Mouse (Mus musculus) MEL (cell line): Measurements from ENCODE around the gene Abcc10. TPM values are rescaled to one million over a fixed set of nuclear protein-coding genes. Genes with fewer than 3 reads are reported as not detected.

Source experiments
- DNase-seq: peaks from one replicate; pipeline ENCODE4 v3.0.0; 2011; ENCODE audit warnings: low read depth, low spot score
- H3K27ac ChIP-seq: 2 replicates; pipeline ENCODE4 v1.5.1; 2012; ENCODE audit warnings: low read depth, mild to moderate bottlenecking, control low read depth, low read length, moderate library complexity; ENCODE audit not compliant: control insufficient read depth
- H3K27me3 ChIP-seq, 2 experiments: fragments of 150-350 bp in 1 of 2; sonication (generic) in 1 of 2; 2 replicates each; pipeline ENCODE4 v1.6.1; 2012; ENCODE audit warnings: low read length in 2 of 2, mild to moderate bottlenecking in 2 of 2, improper control_type of control experiment in 1 of 2, moderate library complexity in 1 of 2; ENCODE audit not compliant: insufficient read depth in 2 of 2, control insufficient read depth in 1 of 2
- H3K36me3 ChIP-seq, 2 experiments: 2 replicates each; pipeline ENCODE4 v1.6.1; 2012 to 2014; ENCODE audit warnings: low read length in 2 of 2, improper control_type of control experiment in 1 of 2, inconsistent platforms in 1 of 2, mild to moderate bottlenecking in 1 of 2; ENCODE audit not compliant: insufficient read depth in 2 of 2, control insufficient read depth in 1 of 2
- H3K4me1 ChIP-seq, 2 experiments: fragments of 150-350 bp in 1 of 2; sonication (generic) in 1 of 2; 2 replicates each; pipeline ENCODE4 v1.6.1; 2012; ENCODE audit warnings: low read length in 2 of 2, improper control_type of control experiment in 1 of 2, mild to moderate bottlenecking in 1 of 2; ENCODE audit not compliant: insufficient read depth in 2 of 2, control insufficient read depth in 1 of 2
- H3K4me3 ChIP-seq, 2 experiments: fragments of 150-350 bp in 1 of 2; sonication (generic) in 1 of 2; 2 replicates each; pipeline ENCODE4 v1.5.1; 2012; ENCODE audit warnings: low read depth in 2 of 2, low read length in 2 of 2, mild to moderate bottlenecking in 2 of 2, moderate library complexity in 2 of 2, control low read depth in 1 of 2, improper control_type of control experiment in 1 of 2; ENCODE audit not compliant: control insufficient read depth in 1 of 2, insufficient read depth in 1 of 2
- H3K79me2 ChIP-seq: 2 replicates; pipeline ENCODE4 v1.6.1; 2012; ENCODE audit warnings: mild to moderate bottlenecking, low read length, moderate library complexity; ENCODE audit not compliant: control insufficient read depth, poor library complexity, insufficient read depth
- H3K9ac ChIP-seq: 2 replicates; pipeline ENCODE4 v1.6.1; 2012; ENCODE audit warnings: low read depth, mild to moderate bottlenecking, control low read depth, low read length, moderate library complexity; ENCODE audit not compliant: control insufficient read depth, poor library complexity, severe bottlenecking
- H3K9me3 ChIP-seq: fragments of 150-350 bp; sonication (generic); replicated peaks from 2 replicates; pipeline ENCODE4 v1.6.1; 2012; ENCODE audit warnings: mild to moderate bottlenecking, low read length, improper control_type of control experiment, moderate library complexity; ENCODE audit not compliant: insufficient read depth
- BHLHE40 ChIP-seq: IDR thresholded peaks from 2 replicates; pipeline ENCODE4 v1.6.1; 2012; ENCODE audit warnings: low read depth, mild to moderate bottlenecking, inconsistent platforms, low read length, improper control_type of control experiment, borderline replicate concordance
- CHD1 ChIP-seq: IDR thresholded peaks from 2 replicates; pipeline ENCODE4 v1.6.1; 2012; ENCODE audit warnings: low read depth, mild to moderate bottlenecking, inconsistent platforms, low read length, improper control_type of control experiment
- CTCF ChIP-seq, 3 experiments: IDR thresholded peaks in 2 of 3; conservative IDR thresholded peaks in 1 of 3; 2 replicates each; pipeline ENCODE4 v1.5.1; 2011 to 2012; ENCODE audit warnings: low read length in 3 of 3, low read depth in 2 of 3, mild to moderate bottlenecking in 2 of 3, improper control_type of control experiment in 1 of 3, inconsistent platforms in 1 of 3, mixed read lengths in 1 of 3, moderate library complexity in 1 of 3; ENCODE audit not compliant: control insufficient read depth in 1 of 3, insufficient read depth in 1 of 3, poor library complexity in 1 of 3, severe bottlenecking in 1 of 3
- ELF1 ChIP-seq: IDR thresholded peaks from 2 replicates; pipeline ENCODE4 v1.6.1; 2014; ENCODE audit warnings: low read depth, mild to moderate bottlenecking, inconsistent platforms, low read length, improper control_type of control experiment, moderate library complexity
- ETS1 ChIP-seq: IDR thresholded peaks from 2 replicates; pipeline ENCODE4 v1.6.1; 2012; ENCODE audit warnings: low read depth, mild to moderate bottlenecking, inconsistent platforms, low read length, improper control_type of control experiment, moderate library complexity
- GATA1 ChIP-seq: IDR thresholded peaks from 2 replicates; pipeline ENCODE4 v1.6.1; 2011; ENCODE audit warnings: low read depth, low read length, improper control_type of control experiment
- HCFC1 ChIP-seq: IDR thresholded peaks from 2 replicates; pipeline ENCODE4 v1.6.1; 2012; ENCODE audit warnings: low read depth, mild to moderate bottlenecking, inconsistent platforms, low read length, improper control_type of control experiment, moderate library complexity
- JUND ChIP-seq: IDR thresholded peaks from 2 replicates; pipeline ENCODE4 v1.6.1; 2011; ENCODE audit warnings: low read depth, mild to moderate bottlenecking, improper control_type of control experiment, low read length
- MAX ChIP-seq: IDR thresholded peaks from 2 replicates; pipeline ENCODE4 v1.6.1; 2011; ENCODE audit warnings: low read length, improper control_type of control experiment
- MAZ ChIP-seq: IDR thresholded peaks from 2 replicates; pipeline ENCODE4 v1.6.1; 2012; ENCODE audit warnings: low read depth, mild to moderate bottlenecking, inconsistent platforms, low read length, improper control_type of control experiment
- MEF2A ChIP-seq: IDR thresholded peaks from 2 replicates; pipeline ENCODE4 v1.6.1; 2014; ENCODE audit warnings: low read depth, mild to moderate bottlenecking, inconsistent platforms, low read length, improper control_type of control experiment; ENCODE audit not compliant: poor library complexity, insufficient replicate concordance, severe bottlenecking; ENCODE audit errors: extremely low read depth
- MXI1 ChIP-seq: IDR thresholded peaks from 2 replicates; pipeline ENCODE4 v1.6.1; 2011; ENCODE audit warnings: mild to moderate bottlenecking, low read depth, low read length, improper control_type of control experiment
- MYC ChIP-seq: IDR thresholded peaks from 2 replicates; pipeline ENCODE4 v1.6.1; 2011; ENCODE audit warnings: low read depth, mild to moderate bottlenecking, low read length, improper control_type of control experiment, moderate library complexity
- POLR2A ChIP-seq, 2 experiments: IDR thresholded peaks; 2 replicates each; pipeline ENCODE4 v1.6.1; 2011 to 2012; ENCODE audit warnings: low read length in 2 of 2, mild to moderate bottlenecking in 2 of 2, control low read depth in 1 of 2, improper control_type of control experiment in 1 of 2, low read depth in 1 of 2, moderate library complexity in 1 of 2; ENCODE audit not compliant: control insufficient read depth in 1 of 2, insufficient read depth in 1 of 2, poor library complexity in 1 of 2
- POLR2AphosphoS2 ChIP-seq: IDR thresholded peaks from 2 replicates; pipeline ENCODE4 v1.6.1; 2011; ENCODE audit warnings: low read length, improper control_type of control experiment
- POLR2AphosphoS5 ChIP-seq: IDR thresholded peaks from 2 replicates; pipeline ENCODE4 v1.6.1; 2012; ENCODE audit warnings: low read depth, borderline replicate concordance, mild to moderate bottlenecking, inconsistent platforms, low read length, moderate library complexity, mixed read lengths
- RCOR1 ChIP-seq: IDR thresholded peaks from 2 replicates; pipeline ENCODE4 v1.6.1; 2012; ENCODE audit warnings: low read depth, mild to moderate bottlenecking, inconsistent platforms, low read length, improper control_type of control experiment
- SIN3A ChIP-seq: IDR thresholded peaks from 2 replicates; pipeline ENCODE4 v1.6.1; 2012; ENCODE audit warnings: low read length, improper control_type of control experiment, inconsistent platforms
- TAL1 ChIP-seq: IDR thresholded peaks from 2 replicates; pipeline ENCODE4 v1.6.1; 2012; ENCODE audit warnings: mild to moderate bottlenecking, inconsistent platforms, low read length, moderate library complexity, mixed read lengths
- TBP ChIP-seq: IDR thresholded peaks from 2 replicates; pipeline ENCODE4 v1.8.0; 2011; ENCODE audit warnings: low read depth, low read length, improper control_type of control experiment
- USF1 ChIP-seq: IDR thresholded peaks from 2 replicates; pipeline ENCODE4 v1.6.1; 2014; ENCODE audit warnings: low read depth, mild to moderate bottlenecking, inconsistent platforms, low read length, improper control_type of control experiment, moderate library complexity
- USF2 ChIP-seq, 2 experiments: IDR thresholded peaks; 2 replicates each; pipeline ENCODE4 v1.6.1; 2011 to 2012; ENCODE audit warnings: improper control_type of control experiment in 2 of 2, low read length in 2 of 2, borderline replicate concordance in 1 of 2, inconsistent platforms in 1 of 2, low read depth in 1 of 2, mild to moderate bottlenecking in 1 of 2; ENCODE audit not compliant: insufficient read depth in 1 of 2
- ZC3H11A ChIP-seq: IDR thresholded peaks from 2 replicates; pipeline ENCODE4 v1.6.1; 2012; ENCODE audit warnings: low read depth, mild to moderate bottlenecking, inconsistent platforms, low read length, improper control_type of control experiment
- ZNF384 ChIP-seq: IDR thresholded peaks from 2 replicates; pipeline ENCODE4 v1.6.1; 2012; ENCODE audit warnings: low read depth, mild to moderate bottlenecking, inconsistent platforms, low read length, improper control_type of control experiment
- polyA plus RNA-seq, 2 experiments: library from polyadenylated mRNA; stranded (reverse) in 1 of 2; unstranded in 1 of 2; fragments of >175 nt in 1 of 2; fragments of >200 nt in 1 of 2; gene quantifications; 2 replicates each; pipeline versions ENCODE4 v1.2.1 to v1.2.4; 2012; ENCODE audit warnings: low replicate concordance in 2 of 2, low read depth in 1 of 2; ENCODE audit not compliant: insufficient read length in 2 of 2, insufficient read depth in 1 of 2, missing spikeins in 1 of 2
- total RNA-seq: library from RNA; depleted of rRNA; stranded (reverse); fragments of 300-350 nt; gene quantifications from 2 replicates; pipeline ENCODE4 v1.2.3, GENCODE M21; 2012

The Abcc10 gene
- total and polyA plus RNA-seq, 3 experiments: 4.0 to 6.2 TPM; not detected in 1

- DNase-seq: no peak
- no peaks in the 10 kb centered on the region; a peak in 1 of 4 replicates for H3K4me1 ChIP-seq
- no peak overlapping the region for H3K4me3 ChIP-seq
- no peaks in the 10 kb centered on the region for H3K79me2 ChIP-seq
- H3K27ac ChIP-seq: no peak overlapping the region
- no peaks in the 10 kb centered on the region for H3K36me3 ChIP-seq
- H3K9me3 ChIP-seq: no peaks in the 10 kb centered on the region
- H3K27me3 ChIP-seq: no peaks in the 10 kb centered on the region
- TF ChIP-seq POLR2AphosphoS5 (no peak), ETS1 (no peak), CTCF (IDR thresholded peaks at IDR 0.05 in 2 of 3, conservative IDR thresholded peaks at IDR 0.05 in 1 of 3; ENCODE audit: control insufficient read depth in 1 of 3, insufficient read depth in 1 of 3, low read depth in 2 of 3, low read length in 3 of 3, poor library complexity in 1 of 3, severe bottlenecking in 1 of 3) (no peak), TBP (no peak), USF2 (IDR thresholded peaks at IDR 0.05; ENCODE audit: borderline replicate concordance in 1 of 2, insufficient read depth in 1 of 2, low read depth in 1 of 2, low read length in 2 of 2) (no peak), ZC3H11A (no peak)
- TF ChIP-seq, all 39 proteins: peak for 0
- no peak overlapping the region for H3K9ac ChIP-seq
Measured at GRCm38 (mm10) chr17:46351026-46351700, 23.0 kb upstream of the Abcc10 start.

- Histone ChIP-seq H3K9ac (peak overlapping the region; percentile 35), H3K79me2 (no peaks in the 10 kb centered on the region), H3K4me3 (peak overlapping the region in 1 of 2 experiments; percentile 1; a peak in 1 of 4 replicates)
- TF ChIP-seq ELF1 (0 out of 2 replicates have a peak, but pooled peaks have one; percentile 20), MYC (peak; percentile 42; the same call in 1 of the 2 replicates), MEF2A (no peak), CHD1 (no peak), POLR2AphosphoS2 (no peak), BHLHE40 (no peak), USF2 (IDR thresholded peaks at IDR 0.05; ENCODE audit: borderline replicate concordance in 1 of 2, insufficient read depth in 1 of 2, low read depth in 1 of 2, low read length in 2 of 2) (peak in 1 of 2 experiments; percentile 32; a peak in 1 of 4 replicates), ETS1 (peak; percentile 61), MAZ (no peak), RCOR1 (no peak), MXI1 (peak; percentile 67; the same call in 1 of the 2 replicates), TAL1 (no peak), ZNF384 (no peak), MAX (peak; percentile 38; the same call in 1 of the 2 replicates), SIN3A (peak; percentile 85), HCFC1 (peak; percentile 56; the same call in 1 of the 2 replicates), JUND (no peak), POLR2A (IDR thresholded peaks at IDR 0.05; ENCODE audit: control insufficient read depth in 1 of 2, insufficient read depth in 1 of 2, low read depth in 1 of 2, low read length in 2 of 2, poor library complexity in 1 of 2) (peak in 1 of 2 experiments; percentile 25; a peak in 1 of 4 replicates), USF1 (peak; percentile 87), GATA1 (no peak)
- TF ChIP-seq, all 39 proteins: peak for 10
- no peaks in the 10 kb centered on the region for H3K9me3 ChIP-seq
- H3K27me3 ChIP-seq: no peaks in the 10 kb centered on the region
- H3K4me1 ChIP-seq: peaks cover 0 to 3% of the 10 kb centered on the region in 2 experiments; a peak in 2 of 4 replicates
- H3K27ac ChIP-seq: peak overlapping the region; percentile 31; the same call in 1 of the 2 replicates
- H3K36me3 ChIP-seq: peaks cover 0 to 5% of the 10 kb centered on the region in 2 experiments; a peak in 2 of 4 replicates
- peak; percentile 85 for DNase-seq
Measured at GRCm38 (mm10) chr17:46341208-46341607, 13.1 kb upstream of the Abcc10 start.
